Mouse (Mus musculus): ENCODE results near the gene Pla2g5. TPM values are rescaled to one million over a fixed set of nuclear protein-coding genes. Genes with fewer than 3 reads are reported as not detected.

Pla2g5 gene
- polyA plus RNA-seq, 1 experiment from 2014 or later = 0.34 TPM

DNA sequence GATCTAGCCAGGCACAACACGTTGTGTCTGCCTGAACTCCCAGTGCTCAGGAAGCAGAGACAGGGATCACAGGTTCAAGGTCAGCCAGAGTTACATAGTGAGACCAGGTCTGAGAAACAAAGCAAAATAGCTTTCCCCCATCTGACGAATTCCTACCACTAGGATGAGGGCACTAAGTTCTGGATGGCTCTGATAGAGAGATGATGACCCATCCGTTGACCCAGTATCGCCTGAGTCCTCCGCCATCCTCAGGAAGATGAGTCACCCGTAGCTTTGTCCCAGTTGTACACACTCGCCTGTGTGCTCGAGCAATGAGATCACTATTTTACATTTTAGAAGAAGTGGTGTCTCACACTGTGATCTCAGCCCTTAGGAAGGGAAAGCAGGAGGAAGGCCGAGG lies 101.0 kb downstream of the Pla2g5 start:
- Histone ChIP-seq H3K27me3 (ENCODE audit: control insufficient read depth, insufficient read depth, low read length) (no peaks in the 10 kb centered on the region), H3K27ac (replicated peaks) (no peak overlapping the region), H3K4me1 (replicated peaks; ENCODE audit: control insufficient read depth, insufficient read depth) (no peaks in the 10 kb centered on the region), H3K4me2 (replicated peaks; ENCODE audit: low read depth) (no peak overlapping the region), H3K9me3 (ENCODE audit: control insufficient read depth, low read length) (no peaks in the 10 kb centered on the region), H3K4me3 (ENCODE audit: low read depth, low read length) (no peak overlapping the region), H3K9ac (ENCODE audit: low read length) (no peak overlapping the region), H3K36me3 (ENCODE audit: control insufficient read depth, insufficient read depth, low read length) (no peaks in the 10 kb centered on the region)
- DNase-seq (ENCODE audit: low spot score) = no peak
- TF ChIP-seq CTCF (IDR thresholded peaks at IDR 0.05; ENCODE audit: low read depth) (peak; percentile 10; the same call in 1 of the 2 replicates), EP300 (optimal IDR thresholded peaks at IDR 0.05) (no peak)
- no peak; the same call in 1 of the 2 replicates for ATAC-seq (ENCODE audit: low FRiP score, low TSS enrichment)
- 69% methylated on average over 9 of the region's 9 CpGs for WGBS

DNA sequence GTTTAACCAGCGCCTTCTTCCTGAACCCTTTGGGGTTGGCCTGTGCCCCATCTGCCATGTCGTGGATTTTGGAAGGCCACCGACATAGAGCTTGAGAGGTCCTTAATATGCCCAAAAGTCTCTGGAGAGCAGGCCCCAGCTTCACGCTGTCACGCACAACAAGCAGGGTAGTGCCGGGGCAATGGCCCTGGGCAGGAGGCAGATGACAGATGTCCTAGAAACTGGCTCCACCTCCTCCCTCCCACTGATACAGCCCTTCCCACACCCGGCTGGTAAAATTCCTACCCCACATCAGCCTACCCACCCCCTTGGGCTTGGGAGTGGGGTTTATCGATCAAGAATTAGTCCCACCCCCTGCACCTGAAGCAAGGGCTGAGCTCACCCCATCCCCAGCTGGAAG lies 105.9 kb downstream of the Pla2g5 start, which contains the start of gene Pla2g2f:
Pla2g2f (minus strand) TSS at position 211 of the 400 bp plus-strand sequence.
- Histone ChIP-seq H3K4me2 (replicated peaks; ENCODE audit: low read depth) (no peak within 1 kb of the TSS), H3K27ac (replicated peaks) (peak within 1 kb of the TSS; percentile 35; the same call in 1 of the 2 replicates), H3K9me3 (ENCODE audit: control insufficient read depth, low read length) (no peaks in the 10 kb centered on the region), H3K36me3 (ENCODE audit: control insufficient read depth, insufficient read depth, low read length) (no peaks in the 10 kb centered on the region), H3K4me3 (ENCODE audit: low read depth, low read length) (no peak within 1 kb of the TSS), H3K4me1 (replicated peaks; ENCODE audit: control insufficient read depth, insufficient read depth) (no peaks in the 10 kb centered on the region), H3K9ac (ENCODE audit: low read length) (no peak within 1 kb of the TSS), H3K27me3 (ENCODE audit: control insufficient read depth, insufficient read depth, low read length) (no peaks in the 10 kb centered on the region)
- no peak for ATAC-seq (ENCODE audit: low FRiP score, low TSS enrichment)
- no peak for DNase-seq (ENCODE audit: low spot score)
- TF ChIP-seq CTCF (IDR thresholded peaks at IDR 0.05; ENCODE audit: low read depth) = no peak
- no peak for TF ChIP-seq EP300 (optimal IDR thresholded peaks at IDR 0.05)
- WGBS = 77% methylated on average over 8 of the region's 8 CpGs

GRCm38 (mm10) chr4:138755983-138756382 lies 107.3 kb downstream of the Pla2g5 start:
- TF ChIP-seq EP300 (optimal IDR thresholded peaks at IDR 0.05) (no peak), CTCF (IDR thresholded peaks at IDR 0.05; ENCODE audit: low read depth) (no peak)
- H3K4me1 ChIP-seq (replicated peaks; ENCODE audit: control insufficient read depth, insufficient read depth) = no peaks in the 10 kb centered on the region
- no peaks in the 10 kb centered on the region for H3K9me3 ChIP-seq (ENCODE audit: control insufficient read depth, low read length)
- H3K9ac ChIP-seq (ENCODE audit: low read length) = no peak overlapping the region
- peak overlapping the region; percentile 35; the same call in 1 of the 2 replicates for H3K27ac ChIP-seq (replicated peaks)
- no peak overlapping the region for H3K4me2 ChIP-seq (replicated peaks; ENCODE audit: low read depth)
- no peak for ATAC-seq (ENCODE audit: low FRiP score, low TSS enrichment)
- no peak for DNase-seq (ENCODE audit: low spot score)
- no peaks in the 10 kb centered on the region for H3K27me3 ChIP-seq (ENCODE audit: control insufficient read depth, insufficient read depth, low read length)
- 75% methylated on average over 11 of the region's 11 CpGs for WGBS
- no peaks in the 10 kb centered on the region for H3K36me3 ChIP-seq (ENCODE audit: control insufficient read depth, insufficient read depth, low read length)
- H3K4me3 ChIP-seq (ENCODE audit: low read depth, low read length) = no peak overlapping the region

DNA sequence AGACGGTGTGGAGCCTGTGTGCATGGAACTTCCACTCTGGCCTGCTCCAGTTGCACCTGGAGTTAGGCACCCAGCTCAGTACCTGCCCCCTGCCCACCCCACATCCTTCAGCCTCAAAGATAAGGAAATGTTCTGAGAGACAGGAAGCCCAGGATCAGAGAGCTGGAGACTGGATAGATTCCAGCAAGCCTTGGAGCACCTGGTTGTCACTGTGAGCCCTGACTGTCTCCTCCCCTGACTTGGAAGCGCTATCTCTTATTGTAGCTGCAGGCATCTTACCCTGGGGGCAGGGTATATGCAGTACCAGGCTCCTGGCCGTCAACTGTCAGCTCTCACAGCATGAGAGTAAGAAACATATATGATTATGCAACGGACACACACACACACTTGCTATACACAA lies 107.8 kb downstream of the Pla2g5 start:
- H3K4me2 ChIP-seq (replicated peaks; ENCODE audit: low read depth) = no peak overlapping the region
- H3K27me3 ChIP-seq (ENCODE audit: control insufficient read depth, insufficient read depth, low read length) = no peaks in the 10 kb centered on the region
- WGBS = 64% methylated on average over 4 of the region's 4 CpGs
- TF ChIP-seq CTCF (IDR thresholded peaks at IDR 0.05; ENCODE audit: low read depth) (no peak), EP300 (optimal IDR thresholded peaks at IDR 0.05) (no peak)
- H3K4me1 ChIP-seq (replicated peaks; ENCODE audit: control insufficient read depth, insufficient read depth) = no peaks in the 10 kb centered on the region
- H3K36me3 ChIP-seq (ENCODE audit: control insufficient read depth, insufficient read depth, low read length) = no peaks in the 10 kb centered on the region
- no peak overlapping the region for H3K4me3 ChIP-seq (ENCODE audit: low read depth, low read length)
- no peak overlapping the region for H3K27ac ChIP-seq (replicated peaks)
- no peak overlapping the region for H3K9ac ChIP-seq (ENCODE audit: low read length)
- DNase-seq (ENCODE audit: low spot score) (no peak), ATAC-seq (ENCODE audit: low FRiP score, low TSS enrichment) (no peak)
- no peaks in the 10 kb centered on the region for H3K9me3 ChIP-seq (ENCODE audit: control insufficient read depth, low read length)

DNA sequence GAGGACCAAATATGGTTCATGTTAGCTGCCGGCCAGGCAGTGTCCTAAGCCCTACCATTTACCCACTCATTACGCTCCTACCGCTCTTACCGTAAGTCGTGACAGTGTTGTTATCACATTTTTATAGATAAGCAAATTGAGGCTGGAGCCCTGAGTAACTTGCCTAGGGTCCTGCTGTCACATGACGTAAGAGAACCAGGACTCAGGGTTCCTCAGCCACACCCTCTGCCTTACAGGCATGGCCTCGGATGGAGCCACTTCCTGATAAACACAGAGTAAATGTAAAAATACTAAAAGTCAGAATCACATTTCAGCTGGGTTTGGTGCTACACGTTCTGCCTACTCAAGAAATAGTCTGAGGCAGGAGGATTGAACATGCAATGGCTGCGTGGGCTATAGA lies 108.8 kb downstream of the Pla2g5 start:
- no peak for DNase-seq (ENCODE audit: low spot score)
- 0 out of 2 replicates have a peak, but pooled peaks have one; percentile 45 for ATAC-seq (ENCODE audit: low FRiP score, low TSS enrichment)
- no peak overlapping the region for H3K9ac ChIP-seq (ENCODE audit: low read length)
- no peak for TF ChIP-seq EP300 (optimal IDR thresholded peaks at IDR 0.05)
- TF ChIP-seq CTCF (IDR thresholded peaks at IDR 0.05; ENCODE audit: low read depth) = no peak
- WGBS = 60% methylated on average over 9 of the region's 9 CpGs
- no peaks in the 10 kb centered on the region for H3K27me3 ChIP-seq (ENCODE audit: control insufficient read depth, insufficient read depth, low read length)
- H3K4me3 ChIP-seq (ENCODE audit: low read depth, low read length) = no peak overlapping the region
- no peaks in the 10 kb centered on the region for H3K4me1 ChIP-seq (replicated peaks; ENCODE audit: control insufficient read depth, insufficient read depth)
- H3K4me2 ChIP-seq (replicated peaks; ENCODE audit: low read depth) = no peak overlapping the region
- no peaks in the 10 kb centered on the region for H3K9me3 ChIP-seq (ENCODE audit: control insufficient read depth, low read length)
- no peak overlapping the region for H3K27ac ChIP-seq (replicated peaks)
- no peaks in the 10 kb centered on the region for H3K36me3 ChIP-seq (ENCODE audit: control insufficient read depth, insufficient read depth, low read length)

DNA sequence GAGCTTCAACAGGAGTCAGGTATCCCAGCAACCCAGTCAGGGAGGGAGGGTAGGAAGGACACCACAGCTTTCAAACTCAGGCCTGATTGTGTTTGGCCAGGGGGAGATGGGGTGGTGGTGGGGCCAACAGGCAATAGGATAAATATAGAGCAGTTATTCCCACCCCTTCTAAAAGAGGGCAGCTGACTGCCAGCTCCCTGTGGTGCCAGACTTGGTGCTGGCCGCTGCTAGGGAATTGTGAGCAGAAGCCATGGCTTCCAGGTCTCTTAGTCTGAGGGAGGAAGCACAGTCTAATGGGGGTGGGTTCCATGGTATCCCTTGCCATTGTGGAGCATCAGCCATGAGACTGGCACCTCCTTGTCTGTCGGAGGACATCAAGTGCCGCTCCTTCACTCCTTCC lies 109.7 kb downstream of the Pla2g5 start:
- TF ChIP-seq CTCF (IDR thresholded peaks at IDR 0.05; ENCODE audit: low read depth) (no peak), EP300 (optimal IDR thresholded peaks at IDR 0.05) (no peak)
- no peak overlapping the region for H3K27ac ChIP-seq (replicated peaks)
- no peak overlapping the region for H3K4me2 ChIP-seq (replicated peaks; ENCODE audit: low read depth)
- ATAC-seq (ENCODE audit: low FRiP score, low TSS enrichment) = no peak
- H3K9ac ChIP-seq (ENCODE audit: low read length) = no peak overlapping the region
- no peak for DNase-seq (ENCODE audit: low spot score)
- no peaks in the 10 kb centered on the region for H3K27me3 ChIP-seq (ENCODE audit: control insufficient read depth, insufficient read depth, low read length)
- H3K36me3 ChIP-seq (ENCODE audit: control insufficient read depth, insufficient read depth, low read length) = no peaks in the 10 kb centered on the region
- H3K4me3 ChIP-seq (ENCODE audit: low read depth, low read length) = no peak overlapping the region
- WGBS = 83% methylated on average over 3 of the region's 3 CpGs
- no peaks in the 10 kb centered on the region for H3K9me3 ChIP-seq (ENCODE audit: control insufficient read depth, low read length)
- H3K4me1 ChIP-seq (replicated peaks; ENCODE audit: control insufficient read depth, insufficient read depth) = no peaks in the 10 kb centered on the region

Measured in stomach, postnatal 0 days (tissue).